Mouse (Mus musculus): Measurements from ENCODE around the gene Mrps11.

Mrps11 gene

GRCm38 (mm10) chr7:78782639-78783581 lies at the start of gene Mrps11, which contains the start of gene Mrpl46:
Mrps11 (plus strand) TSS chr7:78783119.
Mrpl46 (minus strand) TSS chr7:78783531.
- in situ Hi-C loops (cut with MboI, MseI), result no loop called here

- in situ Hi-C loops (cut with MboI, MseI), result no loop called here
Measured at GRCm38 (mm10) chr7:78737196-78737595, 45.7 kb upstream of the Mrps11 start.

GRCm38 (mm10) chr7:78737614-78738210 lies 45.2 kb upstream of the Mrps11 start, which contains the start of gene Ntrk3:
Ntrk3 (minus strand) TSS chr7:78738012.
- in situ Hi-C loops (cut with MboI, MseI), result no loop called here

- in situ Hi-C loops (cut with MboI, MseI), result no loop called here
Measured at GRCm38 (mm10) chr7:78739351-78740000, 43.4 kb upstream of the Mrps11 start.

GRCm38 (mm10) chr7:78743731-78744385 lies 39.1 kb upstream of the Mrps11 start:
- in situ Hi-C loops (cut with MboI, MseI), result no loop called here

- in situ Hi-C loops (cut with MboI, MseI), result loop anchor here in 1 of 2 experiments (25.0 kb wide), 3 partner anchors 966 to 1441 kb away; no protein-coding TSS in a partner anchor
Measured at GRCm38 (mm10) chr7:78752961-78753360, 30.0 kb upstream of the Mrps11 start.

GRCm38 (mm10) chr7:78753752-78754457 lies 29.0 kb upstream of the Mrps11 start:
- in situ Hi-C loops (cut with MboI, MseI), result loop anchor here in 1 of 2 experiments (25.0 kb wide), 3 partner anchors 967 to 1442 kb away; no protein-coding TSS in a partner anchor

GRCm38 (mm10) chr7:78754458-78755000 lies 28.4 kb upstream of the Mrps11 start:
- in situ Hi-C loops (cut with MboI, MseI), result loop anchor here in 1 of 2 experiments (25.0 kb wide), 3 partner anchors 967 to 1442 kb away; no protein-coding TSS in a partner anchor

GRCm38 (mm10) chr7:78763801-78764200 lies 19.1 kb upstream of the Mrps11 start:
- in situ Hi-C loops (cut with MboI, MseI), result loop anchor here (10.0 to 25.0 kb wide), 5 partner anchors 109 to 1452 kb away; no protein-coding TSS in a partner anchor

- in situ Hi-C loops (cut with MboI, MseI), result loop anchor here (5.0 to 25.0 kb wide), 7 partner anchors 108 to 1453 kb away; no protein-coding TSS in a partner anchor
Measured at GRCm38 (mm10) chr7:78765215-78765631, 17.7 kb upstream of the Mrps11 start.

- in situ Hi-C loops (cut with MboI, MseI), result loop anchor here (5.0 to 25.0 kb wide), 7 partner anchors 109 to 1454 kb away; no protein-coding TSS in a partner anchor
Measured at GRCm38 (mm10) chr7:78766019-78766683, 16.8 kb upstream of the Mrps11 start.

GRCm38 (mm10) chr7:78767929-78768531 lies 14.9 kb upstream of the Mrps11 start:
- in situ Hi-C loops (cut with MboI, MseI), result loop anchor here (5.0 to 25.0 kb wide), 7 partner anchors 111 to 1456 kb away; no protein-coding TSS in a partner anchor

- in situ Hi-C loops (cut with MboI, MseI), result loop anchor here (5.0 to 25.0 kb wide), 7 partner anchors 112 to 1457 kb away; no protein-coding TSS in a partner anchor
Measured at GRCm38 (mm10) chr7:78769075-78769652, 13.8 kb upstream of the Mrps11 start.

- in situ Hi-C loops (cut with MboI, MseI), result loop anchor here in 1 of 2 experiments (25.0 kb wide), 3 partner anchors 984 to 1459 kb away; no protein-coding TSS in a partner anchor
Measured at GRCm38 (mm10) chr7:78770936-78771335, 12.0 kb upstream of the Mrps11 start.

- in situ Hi-C loops (cut with MboI, MseI), result no loop called here
Measured at GRCm38 (mm10) chr7:78778741-78779140, 4.2 kb upstream of the Mrps11 start.

GRCm38 (mm10) chr7:78785906-78786305 lies 3.0 kb downstream of the Mrps11 start:
- in situ Hi-C loops (cut with MboI, MseI), result no loop called here

GRCm38 (mm10) chr7:78787793-78788380 lies 5.0 kb downstream of the Mrps11 start:
- in situ Hi-C loops (cut with MboI, MseI), result no loop called here
